Mouse (Mus musculus): ENCODE measurements around the gene Rnf152. TPM values are rescaled to one million over a fixed set of nuclear protein-coding genes. Genes with fewer than 3 reads are reported as not detected.

The Rnf152 gene
- total RNA-seq, 2 experiments from 2014 or later = 13.5 to 14.4 TPM

GRCm38 (mm10) chr1:105246075-105246574, 110.4 kb downstream of the Rnf152 start:
- intact Hi-C loops (cut with DNase I) = no loop called here
- DNase-seq (ENCODE audit: low spot score in 2 of 2) = no peak

- no peak for DNase-seq (ENCODE audit: low spot score in 2 of 2)
- intact Hi-C loops (cut with DNase I) = no loop called here
Measured at GRCm38 (mm10) chr1:105243359-105244142, 113.0 kb downstream of the Rnf152 start.

- DNase-seq (ENCODE audit: low spot score in 2 of 2) = no peak
- intact Hi-C loops (cut with DNase I) = no loop called here
Measured at GRCm38 (mm10) chr1:105240185-105240584, 116.3 kb downstream of the Rnf152 start.

Data from left cerebral cortex, postnatal 14 days (tissue).